Mouse (Mus musculus) neural tube, embryonic 11.5 days (tissue): Measurements from ENCODE around the gene Zfp715. TPM values are rescaled to one million over a fixed set of nuclear protein-coding genes. Genes with fewer than 3 reads are reported as not detected.
"Not testable (repeated sequence)": the region's sequence is repeated elsewhere in the genome, so short reads cannot be mapped to it uniquely, and the experiment has no call there.

ENCODE experiments used
- ATAC-seq: fragments of 200-750 bp; cut with Nextera tagmentation; 2 replicates; pipeline ENCODE4 v1.8.0; 2017; ENCODE audit warnings: moderate number of reproducible peaks, mild to moderate bottlenecking, moderate TSS enrichment, moderate library complexity; ENCODE audit not compliant: insufficient read depth, low FRiP score, low TSS enrichment
- DNase-seq: peaks from one replicate; pipeline ENCODE4 v3.0.0-alpha.2; 2015; ENCODE audit warnings: low spot score
- H3K27ac ChIP-seq: fragments of 300-500 bp; sonication (generic); 2 replicates; pipeline ENCODE4 v1.5.1; 2014; ENCODE audit warnings: low read depth, mild to moderate bottlenecking, low read length
- H3K27me3 ChIP-seq: fragments of 300-500 bp; sonication (generic); 2 replicates; pipeline ENCODE4 v1.6.1; 2014; ENCODE audit warnings: mild to moderate bottlenecking, low read length, mixed read lengths; ENCODE audit not compliant: control insufficient read depth, insufficient read depth
- H3K36me3 ChIP-seq: fragments of 300-500 bp; sonication (generic); 2 replicates; pipeline ENCODE4 v1.6.1; 2014; ENCODE audit warnings: mild to moderate bottlenecking, low read length, moderate library complexity, mixed read lengths; ENCODE audit not compliant: control insufficient read depth, insufficient read depth
- H3K4me1 ChIP-seq: fragments of 300-500 bp; sonication (generic); 2 replicates; pipeline ENCODE4 v1.6.1; 2014; ENCODE audit warnings: low read length, mixed read lengths; ENCODE audit not compliant: control insufficient read depth, insufficient read depth
- H3K4me2 ChIP-seq: fragments of 300-500 bp; sonication (generic); 2 replicates; pipeline ENCODE4 v1.6.1; 2014; ENCODE audit warnings: low read depth, mild to moderate bottlenecking, moderate library complexity
- H3K4me3 ChIP-seq: fragments of 300-500 bp; sonication (generic); 2 replicates; pipeline ENCODE4 v1.5.1; 2014; ENCODE audit warnings: low read depth, low read length
- H3K9ac ChIP-seq: fragments of 300-500 bp; sonication (generic); 2 replicates; pipeline ENCODE4 v1.6.1; 2014; ENCODE audit warnings: mild to moderate bottlenecking, low read length
- H3K9me3 ChIP-seq: fragments of 300-500 bp; sonication (generic); 2 replicates; pipeline ENCODE4 v1.6.1; 2016; ENCODE audit warnings: low read length; ENCODE audit not compliant: control insufficient read depth
- WGBS: fragments of 180-500 bp; shearing (Covaris S2); extraction: QIAGEN DNeasy Blood & Tissue Kit; methylation state at CpG from one replicate; pipeline ENCODE4 v1.1.7; 2014; 5-methylcytosine and 5-hydroxymethylcytosine counted together
- polyA plus RNA-seq: library from polyadenylated mRNA; unstranded; fragments of >200 nt; fragmentation: Nextera tagmentation; extraction: Ambion mirVana; gene quantifications from 2 replicates; pipeline ENCODE4 v1.2.1, GENCODE M21; 2014

Zfp715 gene
- polyA plus RNA-seq, 1 experiment from 2014 or later: 16.6 TPM

GRCm38 (mm10) chr7:43282459-43282858 is 30.6 kb downstream of the Zfp715 start:
- DNase-seq (no peak), ATAC-seq (no peak)
- H3K27ac ChIP-seq: no peak overlapping the region
- WGBS: 83% methylated on average over 3 of the region's 3 CpGs
- H3K4me2 ChIP-seq: no peak overlapping the region
- H3K9ac ChIP-seq: no peak overlapping the region
- H3K9me3 ChIP-seq: no peaks in the 10 kb centered on the region
- no peak overlapping the region for H3K4me3 ChIP-seq
- H3K27me3 ChIP-seq: no peaks in the 10 kb centered on the region
- no peaks in the 10 kb centered on the region for H3K4me1 ChIP-seq
- no peaks in the 10 kb centered on the region for H3K36me3 ChIP-seq

DNA sequence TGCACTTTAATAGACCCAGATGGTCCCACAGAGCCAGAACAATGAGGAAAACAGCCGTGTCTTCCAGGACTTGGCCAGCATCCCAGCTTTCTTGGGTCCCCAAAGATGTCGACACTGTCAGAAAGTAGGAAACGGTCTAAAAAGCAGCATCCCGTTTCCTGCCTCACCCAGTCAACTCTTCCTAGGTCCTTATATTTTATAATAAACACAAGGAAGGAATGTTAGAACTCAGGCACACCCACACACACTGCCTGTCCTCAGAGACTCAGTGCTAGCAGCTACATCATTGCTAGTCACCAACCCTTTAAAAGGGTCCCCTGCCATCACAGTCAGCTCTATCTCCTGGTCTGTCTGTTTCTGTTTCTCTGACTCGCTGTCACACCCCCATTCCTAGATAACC is 35.7 kb downstream of the Zfp715 start:
- Histone ChIP-seq H3K27me3 (no peaks in the 10 kb centered on the region), H3K36me3 (no peaks in the 10 kb centered on the region), H3K9ac (no peak overlapping the region), H3K27ac (no peak overlapping the region), H3K4me1 (no peaks in the 10 kb centered on the region), H3K4me3 (no peak overlapping the region), H3K9me3 (no peaks in the 10 kb centered on the region), H3K4me2 (no peak overlapping the region)
- ATAC-seq (no peak), DNase-seq (no peak)
- 65% methylated on average over 5 of the region's 5 CpGs for WGBS

DNA sequence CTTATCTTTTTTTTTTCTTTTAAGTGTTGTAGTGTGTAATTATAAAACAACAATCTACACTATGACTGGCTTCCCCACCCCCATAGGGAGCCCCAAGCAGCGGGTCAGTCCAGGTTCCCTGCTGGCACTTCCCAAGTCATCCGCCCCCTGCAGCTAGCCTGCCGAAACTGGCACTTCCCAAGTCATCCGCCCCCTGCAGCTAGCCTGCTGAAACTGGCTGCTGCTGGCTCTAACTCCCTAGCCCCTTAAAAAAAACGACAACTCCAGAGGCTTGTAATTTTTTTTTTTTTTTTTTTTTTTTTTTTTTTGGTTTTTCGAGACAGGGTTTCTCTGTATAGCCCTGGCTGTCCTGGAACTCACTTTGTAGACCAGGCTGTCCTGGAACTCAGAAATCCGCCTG is 36.9 kb downstream of the Zfp715 start:
- not testable (repeated sequence) for H3K9ac ChIP-seq, H3K27me3 ChIP-seq, ATAC-seq, DNase-seq, H3K27ac ChIP-seq, H3K36me3 ChIP-seq, H3K9me3 ChIP-seq, H3K4me3 ChIP-seq, H3K4me1 ChIP-seq, H3K4me2 ChIP-seq
- WGBS: 53% methylated on average over 6 of the region's 7 CpGs

GRCm38 (mm10) chr7:43273476-43273875 is 39.6 kb downstream of the Zfp715 start:
- Histone ChIP-seq H3K27ac (no peak overlapping the region), H3K27me3 (no peaks in the 10 kb centered on the region), H3K9me3 (no peaks in the 10 kb centered on the region), H3K4me2 (no peak overlapping the region), H3K9ac (no peak overlapping the region), H3K4me3 (no peak overlapping the region), H3K4me1 (no peaks in the 10 kb centered on the region), H3K36me3 (no peaks in the 10 kb centered on the region)
- no peak for DNase-seq
- 66% methylated on average over 1 of the region's 1 CpGs for WGBS
- ATAC-seq: no peak

DNA sequence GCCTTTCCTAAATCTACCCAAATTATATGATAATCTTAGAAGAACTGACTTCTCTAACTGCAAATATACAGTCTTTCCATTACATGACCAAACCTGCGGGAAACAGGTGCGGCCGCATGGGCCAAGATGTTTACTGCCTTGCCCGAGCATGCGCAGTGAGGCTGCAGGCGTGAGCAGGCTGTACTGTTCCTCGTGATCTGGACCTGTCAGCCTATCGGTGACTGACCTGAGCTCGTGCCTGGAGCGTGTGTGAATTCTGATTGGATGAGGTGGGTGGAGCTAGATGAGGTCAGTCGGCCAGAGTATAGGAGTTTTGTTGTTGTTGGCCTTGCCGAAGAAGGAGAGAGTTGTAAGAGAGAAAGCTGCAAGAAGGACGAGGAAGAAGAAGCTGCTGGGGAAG is 45.7 kb downstream of the Zfp715 start:
- H3K4me3 ChIP-seq, DNase-seq, H3K27ac ChIP-seq, H3K36me3 ChIP-seq, H3K27me3 ChIP-seq, ATAC-seq, H3K4me1 ChIP-seq, H3K9ac ChIP-seq, H3K4me2 ChIP-seq, H3K9me3 ChIP-seq: not testable (repeated sequence)
- WGBS: 87% methylated on average over 13 of the region's 13 CpGs

- Histone ChIP-seq H3K27me3 (no peaks in the 10 kb centered on the region), H3K4me1 (no peaks in the 10 kb centered on the region), H3K4me2 (no peak overlapping the region), H3K9ac (no peak overlapping the region), H3K27ac (no peak overlapping the region), H3K9me3 (0 out of 2 replicates have a peak, but pooled peaks cover 2% of the 10 kb centered on the region), H3K36me3 (no peaks in the 10 kb centered on the region), H3K4me3 (no peak overlapping the region)
- 83% methylated on average over 7 of the region's 7 CpGs for WGBS
- no peak for DNase-seq
- ATAC-seq: no peak
Measured at GRCm38 (mm10) chr7:43253540-43253939, 59.6 kb downstream of the Zfp715 start.

GRCm38 (mm10) chr7:43250718-43251117 is 62.4 kb downstream of the Zfp715 start:
- not testable (repeated sequence) for H3K4me3 ChIP-seq, H3K36me3 ChIP-seq, H3K4me2 ChIP-seq, ATAC-seq, H3K9me3 ChIP-seq, H3K27me3 ChIP-seq, H3K4me1 ChIP-seq, H3K27ac ChIP-seq, H3K9ac ChIP-seq, DNase-seq
- 73% methylated on average over 1 of the region's 1 CpGs for WGBS

Other genes starting within 250 kb of the Zfp715 start
- gene Zfp936, start 199.1 kb downstream of the Zfp715 start, polyA plus RNA-seq: not detected in 2 replicates
- 0.13 and 0.53 TPM in 2 replicates for gene Siglecf, start 38.0 kb upstream of the Zfp715 start, polyA plus RNA-seq
- 0.08 and 0.19 TPM in 2 replicates for gene Siglecg, start 94.9 kb upstream of the Zfp715 start, polyA plus RNA-seq
- gene Lim2, start 114.4 kb upstream of the Zfp715 start, polyA plus RNA-seq: not detected in 2 replicates
- gene Nkg7, start 123.8 kb upstream of the Zfp715 start, polyA plus RNA-seq: not detected in 2 replicates
- not detected in 2 replicates for gene Cldnd2, start 127.5 kb upstream of the Zfp715 start, polyA plus RNA-seq
- gene Etfb, start 130.8 kb upstream of the Zfp715 start, polyA plus RNA-seq: 207 and 224 TPM in 2 replicates
- not detected in 2 replicates for gene Gm45233, start 130.8 kb upstream of the Zfp715 start, polyA plus RNA-seq
- gene Vsig10l, start 149.9 kb upstream of the Zfp715 start, polyA plus RNA-seq: 2.0 and 4.0 TPM in 2 replicates
- 2.4 and 2.7 TPM in 2 replicates for gene Iglon5, start 176.8 kb upstream of the Zfp715 start, polyA plus RNA-seq
- not detected in 2 replicates for gene 4931406B18Rik, start 192.6 kb upstream of the Zfp715 start, polyA plus RNA-seq
- 1.2 and 1.3 TPM in 2 replicates for gene Cd33, start 231.1 kb upstream of the Zfp715 start, polyA plus RNA-seq
- 7.7 and 8.9 TPM in 2 replicates for gene Zfp658, start 249.0 kb upstream of the Zfp715 start, polyA plus RNA-seq